Mouse (Mus musculus) monocyte, adult 2 months (primary cell): ENCODE results near the gene Abhd16a.
"Not testable (repeated sequence)": the region's sequence is repeated elsewhere in the genome, so short reads cannot be mapped to it uniquely, and the experiment has no call there.

Experiments used
- DNase-seq, 2 experiments: peaks; one replicate each; pipeline ENCODE4 v3.0.0; 2022; ENCODE audit warnings: low spot score in 2 of 2, low read depth in 1 of 2

Abhd16a gene

GRCm38 (mm10) chr17:35115046-35116019 lies 26.3 kb downstream of the Abhd16a start, which contains the start of gene Ly6g5b:
Gene Ly6g5b, minus strand, starts transcription at chr17:35115428.
- DNase-seq, result no peak

- no peak for DNase-seq
These were observed 31.7 kb downstream of the Abhd16a start for GRCm38 (mm10) chr17:35120745-35121142.

- peak; percentile 92 to 93 for DNase-seq
These were observed 32.2 kb downstream of the Abhd16a start, which contains the start of gene Gpank1 for GRCm38 (mm10) chr17:35121143-35121799. Gene Gpank1, plus strand, starts transcription at chr17:35121455.

GRCm38 (mm10) chr17:35121871-35122303 lies 32.8 kb downstream of the Abhd16a start, which contains the start of gene Csnk2b:
Gene Csnk2b, minus strand, starts transcription at chr17:35122053.
- no peak for DNase-seq

- not testable (repeated sequence) for DNase-seq
These were observed 34.2 kb downstream of the Abhd16a start for GRCm38 (mm10) chr17:35123287-35123686.

GRCm38 (mm10) chr17:35124261-35124896 lies 35.3 kb downstream of the Abhd16a start:
- not testable (repeated sequence) for DNase-seq

GRCm38 (mm10) chr17:35125081-35125480 lies 36.0 kb downstream of the Abhd16a start:
- DNase-seq, result no peak

GRCm38 (mm10) chr17:35125578-35125977 lies 36.5 kb downstream of the Abhd16a start:
- DNase-seq, result no peak

- DNase-seq, result peak in 1 of 2 experiments; percentile 47
These were observed 37.1 kb downstream of the Abhd16a start, which contains the start of gene D17H6S53E for GRCm38 (mm10) chr17:35126206-35126611. Gene D17H6S53E, plus strand, starts transcription at chr17:35126373.

- DNase-seq, result no peak
These were observed 38.0 kb downstream of the Abhd16a start for GRCm38 (mm10) chr17:35127017-35127416.

- no peak for DNase-seq
These were observed 39.9 kb downstream of the Abhd16a start for GRCm38 (mm10) chr17:35128996-35129395.

- no peak for DNase-seq
These were observed 42.0 kb downstream of the Abhd16a start for GRCm38 (mm10) chr17:35131038-35131437.

GRCm38 (mm10) chr17:35131500-35132173 lies 42.6 kb downstream of the Abhd16a start, which contains the start of gene Apom:
Gene Apom, minus strand, starts transcription at chr17:35132050.
- DNase-seq, result no peak

GRCm38 (mm10) chr17:35132174-35132560 lies 43.1 kb downstream of the Abhd16a start:
- DNase-seq, result no peak

GRCm38 (mm10) chr17:35133517-35133916 lies 44.5 kb downstream of the Abhd16a start:
- DNase-seq, result no peak

GRCm38 (mm10) chr17:35134801-35135590 lies 45.9 kb downstream of the Abhd16a start, which contains the start of gene Bag6:
Gene Bag6, plus strand, starts transcription at chr17:35135178.
- peak; percentile 81 to 94 for DNase-seq

GRCm38 (mm10) chr17:35135591-35136320 lies 46.7 kb downstream of the Abhd16a start:
- DNase-seq, result peak in 1 of 2 experiments; percentile 38

GRCm38 (mm10) chr17:35139269-35139668 lies 50.2 kb downstream of the Abhd16a start:
- DNase-seq, result no peak

GRCm38 (mm10) chr17:35140490-35140996 lies 51.5 kb downstream of the Abhd16a start:
- no peak for DNase-seq
